Comparison of ENCODE assay signal across 8 mouse cellular contexts in the genomic region with DNA sequence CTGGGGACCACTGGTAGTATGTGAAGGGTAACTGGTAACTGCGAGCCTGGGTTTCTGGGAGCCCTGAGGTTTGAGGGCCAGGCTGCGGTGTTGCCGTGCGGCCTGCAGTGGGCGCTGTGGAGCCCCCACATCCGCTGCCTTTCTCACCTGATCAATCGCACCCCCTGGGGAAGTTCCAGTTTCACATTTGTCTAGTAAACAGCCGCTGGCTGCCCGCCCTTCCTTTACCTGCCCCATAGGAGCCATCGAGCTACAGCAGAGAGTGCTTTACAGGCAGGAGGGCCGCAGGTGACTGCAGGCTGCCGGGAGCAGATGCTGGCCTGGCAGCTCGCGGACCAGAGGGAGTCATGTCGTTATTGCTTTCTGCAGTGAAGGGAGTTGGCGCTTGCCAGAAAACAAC.
DNase-seq lines count a peak whose midpoint lies in the region; ATAC-seq and TF ChIP-seq lines count a peak whose summit lies in the region.

No protein-coding gene starts in this region.

- H3K4me3 ChIP-seq in ES-Bruce4 (ENCODE audit: low read depth, low read length) = peak overlapping the region; percentile 32
- H3K4me3 ChIP-seq in forebrain, embryonic 14.5 days (ENCODE audit: low read depth, low read length) = peak overlapping the region; percentile 20; the same call in 1 of the 2 replicates
- peak overlapping the region; percentile 48 for H3K4me3 ChIP-seq in lung, adult 2 months (replicated peaks; ENCODE audit: extremely low read depth, low read depth, low read length)
- peak overlapping the region; percentile 17; the same call in 1 of the 2 replicates for H3K4me3 ChIP-seq in neural tube, embryonic 14.5 days (ENCODE audit: low read depth, low read length)
- peak overlapping the region; percentile 95 for H3K4me3 ChIP-seq in thymus, adult 2 months (ENCODE audit: control insufficient read depth, insufficient read depth, low read length)

- H3K36me3 ChIP-seq in ES-Bruce4 (ENCODE audit: control insufficient read depth, insufficient read depth, low read length, poor library complexity, severe bottlenecking) = no peaks in the 10 kb centered on the region
- no peaks in the 10 kb centered on the region for H3K36me3 ChIP-seq in forebrain, embryonic 14.5 days (ENCODE audit: control insufficient read depth, insufficient read depth, low read length)
- no peaks in the 10 kb centered on the region for H3K36me3 ChIP-seq in neural tube, embryonic 14.5 days (ENCODE audit: control insufficient read depth, insufficient read depth, low read length)
- H3K36me3 ChIP-seq in thymus, adult 2 months (ENCODE audit: control insufficient read depth, insufficient read depth, low read length) = no peaks in the 10 kb centered on the region

- H3K4me2 ChIP-seq in forebrain, embryonic 14.5 days (ENCODE audit: low read length) = peak overlapping the region; percentile 53
- H3K4me2 ChIP-seq in neural tube, embryonic 14.5 days (ENCODE audit: low read depth, low read length) = peak overlapping the region; percentile 39

- ATAC-seq in forebrain, embryonic 14.5 days = peak; percentile 45; the same call in 1 of the 2 replicates
- ATAC-seq in neural tube, embryonic 14.5 days (ENCODE audit: low read depth) = peak; percentile 89

- H3K9ac ChIP-seq in ES-Bruce4 (ENCODE audit: low read depth, poor library complexity, severe bottlenecking) = no peak overlapping the region
- H3K9ac ChIP-seq in forebrain, embryonic 14.5 days (ENCODE audit: low read length) = peak overlapping the region; percentile 46; the same call in 1 of the 2 replicates
- 0 out of 2 replicates have a peak overlapping the region, but pooled peaks have one; percentile 11 for H3K9ac ChIP-seq in neural tube, embryonic 14.5 days (replicated peaks; ENCODE audit: low read depth, low read length)

- H3K27ac ChIP-seq in ES-Bruce4 (ENCODE audit: insufficient read depth, low read length) = no peak overlapping the region
- no peak overlapping the region for H3K27ac ChIP-seq in forebrain, embryonic 14.5 days (ENCODE audit: low read depth, low read length)
- no peak overlapping the region for H3K27ac ChIP-seq in neural tube, embryonic 14.5 days (ENCODE audit: low read depth, low read length)
- H3K27ac ChIP-seq in thymus, adult 2 months (ENCODE audit: control insufficient read depth, insufficient read depth, low read length) = peak overlapping the region; percentile 72

- WGBS in forebrain, embryonic 14.5 days = 3% methylated on average over 16 of the region's 16 CpGs
- WGBS in large intestine, adult 2 months = 6% methylated on average over 16 of the region's 16 CpGs
- 8% methylated on average over 16 of the region's 16 CpGs for WGBS in lung, adult 2 months
- WGBS in neural tube, embryonic 14.5 days = 2% methylated on average over 16 of the region's 16 CpGs
- WGBS in thymus, adult 2 months = 3% methylated on average over 16 of the region's 16 CpGs

- no peaks in the 10 kb centered on the region for H3K9me3 ChIP-seq in ES-Bruce4 (replicated peaks; ENCODE audit: control insufficient read depth, insufficient read depth, low read length, poor library complexity, severe bottlenecking)
- no peaks in the 10 kb centered on the region for H3K9me3 ChIP-seq in forebrain, embryonic 14.5 days (replicated peaks; ENCODE audit: control insufficient read depth, low read length)
- no peaks in the 10 kb centered on the region for H3K9me3 ChIP-seq in neural tube, embryonic 14.5 days (ENCODE audit: control insufficient read depth, low read length)

- no peak for TF ChIP-seq EP300 in ES-Bruce4 (IDR thresholded peaks at IDR 0.05; ENCODE audit: insufficient read depth, low read depth, low read length)

- DNase-seq in c-Kit-positive CD71-positive TER-119-positive erythroid progenitor cells, embryonic 14.5 days (ENCODE audit: low spot score) = peak; percentile 13
- DNase-seq in forebrain, embryonic 14.5 days (ENCODE audit: low spot score) = peak; percentile 57
- peak; percentile 36 for DNase-seq in heart, postnatal 25 days (ENCODE audit: low spot score)
- peak; percentile 36 for DNase-seq in large intestine, adult 2 months (ENCODE audit: low read depth, low spot score)
- DNase-seq in lung, adult 2 months = peak; percentile 67
- DNase-seq in thymus, adult 2 months = peak; percentile 82

- intact Hi-C loops in heart, postnatal 25 days (cut with DNase I) = loop anchor here (5.0 to 10.0 kb wide), 2 partner anchors 44 to 272 kb away; partner anchors contain the start of gene Atp9a

- H3K4me1 ChIP-seq in ES-Bruce4 (ENCODE audit: control insufficient read depth, insufficient read depth, low read length) = no peaks in the 10 kb centered on the region
- no peaks in the 10 kb centered on the region for H3K4me1 ChIP-seq in forebrain, embryonic 14.5 days (ENCODE audit: control insufficient read depth, insufficient read depth, low read length)
- H3K4me1 ChIP-seq in lung, adult 2 months (ENCODE audit: control insufficient read depth, insufficient read depth, low read length) = no peaks in the 10 kb centered on the region
- H3K4me1 ChIP-seq in neural tube, embryonic 14.5 days (ENCODE audit: control insufficient read depth, insufficient read depth, low read length) = peaks cover 8% of the 10 kb centered on the region; the same call in 1 of the 2 replicates
- peaks cover 21% of the 10 kb centered on the region for H3K4me1 ChIP-seq in thymus, adult 2 months (replicated peaks; ENCODE audit: control insufficient read depth, insufficient read depth, low read length)

- H3K27me3 ChIP-seq in ES-Bruce4 (ENCODE audit: control insufficient read depth, insufficient read depth, low read length, poor library complexity, severe bottlenecking) = no peaks in the 10 kb centered on the region
- no peaks in the 10 kb centered on the region for H3K27me3 ChIP-seq in forebrain, embryonic 14.5 days (replicated peaks; ENCODE audit: control insufficient read depth, insufficient read depth, low read length)
- no peaks in the 10 kb centered on the region for H3K27me3 ChIP-seq in neural tube, embryonic 14.5 days (ENCODE audit: control insufficient read depth, insufficient read depth, low read length)
- no peaks in the 10 kb centered on the region for H3K27me3 ChIP-seq in thymus, adult 2 months (ENCODE audit: control insufficient read depth, insufficient read depth, low read length)

- TF ChIP-seq CTCF in ES-Bruce4 (IDR thresholded peaks at IDR 0.05; ENCODE audit: low read depth, low read length) = peak; percentile 87
- TF ChIP-seq CTCF in lung, adult 2 months (IDR thresholded peaks at IDR 0.05; ENCODE audit: insufficient read depth, low read length) = peak; percentile 67
- peak; percentile 98 for TF ChIP-seq CTCF in thymus, adult 2 months (IDR thresholded peaks at IDR 0.05; ENCODE audit: borderline replicate concordance, control insufficient read depth, extremely low read depth, insufficient read depth, low read length, poor library complexity)

- TF ChIP-seq POLR2A in ES-Bruce4 (IDR thresholded peaks at IDR 0.05; ENCODE audit: insufficient read depth, low read length) = no peak
- no peak for TF ChIP-seq POLR2A in lung, adult 2 months (IDR thresholded peaks at IDR 0.05; ENCODE audit: borderline replicate concordance, extremely low read depth, low read depth, low read length)
- TF ChIP-seq POLR2A in thymus, adult 2 months (IDR thresholded peaks at IDR 0.05; ENCODE audit: control insufficient read depth, extremely low read depth, insufficient read depth, low read length, poor library complexity) = 0 out of 2 replicates have a peak, but pooled peaks have one; percentile 37

Comparison
In these comparisons a context has a peak if more than half of its experiments do, and no peak if none do; other contexts are left out.
1. H3K4me3 ChIP-seq: peak in every context shown above with its lines; median percentile 95 in thymus, adult 2 months; 48 in lung, adult 2 months; 32 in ES-Bruce4; 20 in forebrain, embryonic 14.5 days; 17 in neural tube, embryonic 14.5 days.
2. DNase-seq: peak in every context shown above with its lines; median percentile 82 in thymus, adult 2 months; 67 in lung, adult 2 months; 57 in forebrain, embryonic 14.5 days; 36 in heart, postnatal 25 days; 36 in large intestine, adult 2 months; 13 in c-Kit-positive CD71-positive TER-119-positive erythroid progenitor cells, embryonic 14.5 days.